Mouse (Mus musculus) G1E-ER4 (cell line): Measurements from ENCODE around the gene Map3k6. TPM values are rescaled to one million over a fixed set of nuclear protein-coding genes. Genes with fewer than 3 reads are reported as not detected.
A peak's percentile ranks its signal among the peaks of the same experiment; 100 is the strongest.

Source experiments
- GATA1 ChIP-seq: IDR thresholded peaks from one replicate; pipeline ENCODE4 v1.8.0; 2012; ENCODE audit warnings: low read length, inconsistent platforms
- polyA plus RNA-seq: library from polyadenylated mRNA; stranded (reverse); fragments of >175 nt; gene quantifications from 2 replicates; pipeline ENCODE4 v1.2.3, GENCODE M21; 2012

The Map3k6 gene
- polyA plus RNA-seq, 1 experiment = 51.8 TPM

DNA sequence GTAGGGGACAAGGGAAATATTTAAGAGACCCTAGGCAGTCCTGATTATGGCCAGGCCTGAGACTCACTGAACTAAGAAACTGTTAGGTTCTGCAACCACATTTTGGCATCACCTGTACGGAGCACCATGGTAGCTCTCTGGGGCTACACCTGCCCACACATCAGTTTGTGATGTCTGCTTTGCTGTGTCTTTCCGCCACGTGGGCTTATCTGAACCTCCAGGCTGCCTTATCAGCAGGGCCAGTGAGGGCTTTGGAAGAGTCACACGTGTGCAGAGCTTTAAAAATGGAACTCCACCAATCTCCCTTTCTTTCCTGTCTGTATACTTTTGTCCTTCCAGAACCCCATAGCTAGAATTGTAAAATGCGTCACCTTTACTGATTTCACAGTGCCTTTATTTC lies 45.3 kb downstream of the Map3k6 start:
- TF ChIP-seq GATA1 = peak; percentile 76

DNA sequence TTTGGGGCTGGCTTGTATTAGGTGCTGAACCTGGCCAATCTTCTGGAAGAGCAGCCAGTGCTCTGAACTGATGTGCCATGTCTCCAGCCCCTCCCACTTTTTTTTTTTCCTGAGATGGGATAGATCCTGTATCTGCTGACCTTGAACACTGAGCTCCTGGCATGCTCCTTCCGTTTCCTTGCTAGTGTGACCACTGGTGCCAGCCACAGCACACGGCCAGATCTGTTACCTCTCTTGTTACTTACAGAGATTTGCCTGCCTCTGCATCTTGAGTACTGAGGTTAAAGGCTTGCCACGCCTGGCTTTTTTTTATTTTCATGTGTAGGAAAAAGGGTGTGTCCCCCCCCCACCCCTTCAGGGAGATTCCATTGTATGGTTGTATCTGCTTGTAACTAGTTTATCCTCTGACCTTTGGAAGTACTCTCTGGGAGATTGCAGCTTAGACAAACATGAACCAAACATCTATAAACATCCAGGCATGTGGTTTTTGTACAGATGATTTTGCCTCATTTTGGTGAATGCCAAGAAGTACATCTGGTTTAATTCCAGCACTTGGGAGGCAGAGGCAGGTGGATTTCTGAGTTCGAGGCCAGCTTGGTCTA lies 46.0 kb downstream of the Map3k6 start:
- TF ChIP-seq GATA1 = no peak

DNA sequence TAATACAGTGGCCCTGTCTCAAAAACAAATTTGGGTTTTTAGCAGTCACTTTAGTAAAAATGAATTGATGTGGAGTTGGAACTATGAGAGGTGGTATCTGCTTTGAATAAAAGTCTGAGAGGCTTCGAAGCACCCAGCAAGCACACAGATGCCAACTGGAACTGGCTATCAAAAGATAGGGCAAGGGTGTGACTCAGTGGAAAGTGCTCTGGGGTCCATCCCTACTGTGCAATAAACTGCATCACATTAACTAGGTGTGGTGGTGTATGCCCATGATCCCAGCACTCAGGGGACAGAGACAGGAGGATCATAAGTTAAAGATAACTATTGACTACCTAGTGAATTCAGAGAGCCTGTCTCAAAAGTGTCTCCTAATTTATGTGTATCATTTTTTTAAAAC lies 50.6 kb downstream of the Map3k6 start:
- TF ChIP-seq GATA1 = no peak

DNA sequence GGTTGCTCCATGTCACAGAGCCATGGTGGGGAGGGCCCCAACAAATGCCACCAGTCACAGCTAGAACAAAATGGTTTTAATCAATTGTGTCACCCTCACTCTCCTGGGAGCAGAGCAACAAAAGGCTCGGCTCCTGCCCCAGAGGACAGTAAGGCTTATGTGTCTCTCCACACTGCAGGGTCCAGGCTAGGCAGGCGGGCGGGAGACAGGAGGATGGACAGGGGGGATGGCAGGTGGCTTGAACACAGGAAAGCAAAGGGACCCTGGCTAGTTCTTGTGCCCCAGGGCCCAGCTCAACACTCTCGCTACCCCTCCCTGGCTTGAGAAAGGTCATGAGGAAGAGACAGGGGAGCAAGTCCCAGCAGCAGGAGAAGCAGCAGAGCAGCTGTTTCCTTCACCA lies 51.8 kb downstream of the Map3k6 start:
- TF ChIP-seq GATA1 = no peak

DNA sequence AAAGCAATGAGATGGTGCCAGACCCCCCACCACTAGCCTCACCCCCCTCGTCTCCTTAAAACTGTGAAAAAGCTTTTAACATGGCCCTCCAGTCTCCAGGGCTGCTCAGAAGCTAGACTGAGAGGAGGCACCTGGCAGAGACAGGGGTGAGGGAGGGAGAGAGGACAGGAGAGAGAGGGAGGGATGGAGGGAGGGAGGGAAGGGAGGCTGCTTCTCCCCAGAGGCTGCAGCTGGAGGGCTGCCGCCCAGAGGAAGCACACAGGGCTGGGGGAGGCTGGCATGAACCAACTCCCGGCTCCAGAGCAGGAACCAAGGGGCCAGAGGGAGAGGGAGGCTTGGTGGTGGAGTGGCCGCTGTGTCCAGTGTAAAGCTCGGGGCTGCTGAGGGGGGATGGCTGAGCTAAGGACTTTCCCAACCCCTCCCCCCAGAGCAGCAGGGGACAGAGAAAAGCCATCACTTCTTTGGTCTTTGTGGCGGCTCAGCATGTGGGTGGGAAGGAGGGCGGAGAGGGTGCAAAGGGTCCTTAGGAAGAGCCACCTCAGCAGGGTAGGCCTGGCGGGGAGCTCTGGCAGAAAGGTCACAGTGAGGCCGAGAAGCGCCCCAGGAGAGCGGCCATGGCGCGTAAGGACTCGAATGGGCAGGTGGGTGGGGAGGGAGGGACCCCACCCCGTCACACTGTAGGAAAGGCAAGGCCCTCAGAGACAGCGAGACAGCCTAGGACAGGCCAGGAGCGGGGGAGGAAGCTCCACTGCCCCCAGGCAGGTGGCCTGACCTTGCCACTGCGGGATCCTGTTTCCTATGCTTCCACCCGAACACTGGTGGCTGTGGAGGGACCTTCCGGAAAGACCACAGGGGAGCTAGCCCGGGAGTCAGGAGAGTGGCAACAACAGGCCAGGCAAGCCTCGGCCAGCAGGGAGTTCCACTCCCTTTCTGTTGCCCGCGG lies 52.6 kb downstream of the Map3k6 start:
- no peak for TF ChIP-seq GATA1

DNA sequence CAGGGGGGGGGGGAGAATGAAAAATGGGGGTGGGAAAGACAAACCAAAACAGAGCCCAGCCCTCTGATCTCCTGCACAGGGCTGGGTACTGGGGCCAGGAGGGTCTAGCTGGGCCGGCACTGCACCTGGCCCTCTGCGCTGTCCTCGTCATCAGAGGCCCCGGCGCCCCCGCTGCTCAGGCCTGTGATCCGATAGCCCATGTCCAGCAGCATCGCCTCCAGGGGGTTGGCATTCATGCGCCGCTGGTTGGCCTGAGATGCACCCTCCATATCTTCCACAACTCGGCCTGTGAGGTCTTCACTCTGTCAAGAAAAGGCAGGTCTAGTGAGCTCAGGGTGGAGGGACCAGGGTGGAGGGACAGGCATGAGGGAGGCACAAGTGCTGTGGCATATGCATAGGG lies 53.5 kb downstream of the Map3k6 start:
- no peak for TF ChIP-seq GATA1

DNA sequence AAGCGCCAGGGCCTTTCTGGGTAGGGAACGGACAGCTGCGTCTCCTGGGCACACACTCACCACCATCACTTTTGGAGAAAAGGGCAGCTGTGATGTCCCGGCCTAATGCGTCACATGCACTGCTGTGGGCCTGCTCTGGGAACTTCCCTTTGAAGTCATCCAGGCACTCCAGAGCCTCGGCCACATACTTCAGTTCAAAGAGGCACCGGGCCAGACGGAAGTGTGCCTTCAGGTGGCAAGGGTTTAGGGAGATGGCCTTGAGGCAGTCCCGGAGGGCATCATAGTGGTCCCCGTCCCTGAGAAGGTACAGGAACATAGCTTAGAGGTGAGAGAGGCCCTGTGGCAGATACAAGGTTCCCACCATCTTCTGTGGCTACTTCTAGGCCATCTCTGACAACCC lies 56.7 kb downstream of the Map3k6 start:
- no peak for TF ChIP-seq GATA1

DNA sequence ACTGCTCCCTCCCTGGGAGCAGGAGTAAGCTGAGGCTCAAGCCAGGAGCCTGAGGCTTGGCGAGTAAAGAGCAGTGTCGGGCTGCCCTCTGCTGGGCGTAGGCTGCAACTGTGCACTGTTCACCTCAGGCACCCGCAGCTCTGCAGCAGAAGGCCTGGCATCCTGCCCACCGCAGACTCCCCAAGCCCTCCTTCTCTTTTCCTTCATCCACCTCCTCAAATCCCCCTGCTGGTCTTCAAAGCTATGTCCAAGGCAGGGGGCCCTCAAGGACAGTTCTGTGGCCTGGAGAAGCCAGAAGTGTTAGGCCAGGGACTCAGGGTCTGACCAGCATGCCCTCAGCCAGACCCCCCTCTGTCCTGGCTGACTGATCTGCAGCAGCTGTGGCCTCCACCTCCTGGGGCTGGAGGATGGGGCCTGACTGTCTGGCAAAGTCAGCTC lies 57.2 kb downstream of the Map3k6 start:
- TF ChIP-seq GATA1 = no peak

DNA sequence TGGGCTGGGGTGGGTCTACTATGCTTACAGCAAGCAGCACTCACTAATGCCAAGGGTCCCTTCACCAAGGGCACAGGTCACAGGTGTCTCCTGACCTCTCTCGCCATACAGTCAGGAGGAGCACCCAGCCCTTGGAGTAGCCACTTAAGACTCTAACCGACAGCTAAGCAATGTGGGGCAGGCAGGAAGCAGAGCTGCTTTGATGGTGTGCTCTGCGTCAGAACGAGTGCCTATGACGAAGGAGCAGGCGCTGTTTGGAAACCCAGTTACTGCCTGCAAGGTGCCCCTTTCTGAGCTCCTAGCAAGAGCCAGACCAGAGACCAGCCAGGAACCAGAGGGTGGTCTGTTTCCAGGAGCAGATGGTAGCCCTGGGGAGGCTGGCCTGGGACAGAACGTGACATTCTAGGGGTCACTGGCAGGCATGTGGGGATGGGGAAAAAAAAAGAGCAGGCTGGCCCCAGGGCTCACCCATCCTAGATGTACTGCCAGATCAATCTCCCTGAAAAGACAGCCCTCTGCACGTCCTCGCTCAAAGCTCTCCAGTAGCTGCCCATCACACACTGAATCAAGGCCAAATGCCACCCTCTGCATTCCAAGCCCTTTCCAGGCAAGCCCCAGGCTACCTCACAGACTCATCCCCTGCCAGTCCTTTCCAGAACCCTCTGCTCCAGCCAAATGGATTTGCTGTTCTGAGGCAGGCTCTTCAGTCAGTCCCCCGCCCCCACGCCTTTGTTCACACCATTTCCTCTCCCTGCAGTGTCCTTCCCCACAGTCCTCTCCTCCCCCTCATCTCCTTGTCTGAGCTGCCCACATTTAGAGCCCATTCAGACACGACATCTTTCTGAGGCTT lies 58.1 kb downstream of the Map3k6 start:
- no peak for TF ChIP-seq GATA1

DNA sequence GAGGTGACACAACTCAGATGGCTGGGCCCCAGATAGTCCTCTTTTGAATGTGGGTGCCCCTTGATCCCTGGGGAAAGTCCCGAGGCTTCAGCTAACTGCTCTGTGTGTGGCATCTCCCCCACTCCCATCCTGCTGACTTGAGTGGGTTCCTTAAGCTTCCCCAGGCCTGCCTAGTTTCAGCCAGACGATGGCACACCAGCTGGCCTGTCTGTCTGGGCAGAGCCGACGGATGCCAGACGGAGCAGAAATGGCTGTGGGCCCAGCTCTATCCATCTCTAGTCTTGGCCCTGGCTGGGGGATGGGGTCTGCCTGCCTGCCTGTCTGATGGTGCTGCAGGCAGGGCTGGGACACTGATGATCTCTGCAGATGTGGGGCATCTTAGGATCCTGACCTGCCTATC lies 59.1 kb downstream of the Map3k6 start:
- no peak for TF ChIP-seq GATA1

DNA sequence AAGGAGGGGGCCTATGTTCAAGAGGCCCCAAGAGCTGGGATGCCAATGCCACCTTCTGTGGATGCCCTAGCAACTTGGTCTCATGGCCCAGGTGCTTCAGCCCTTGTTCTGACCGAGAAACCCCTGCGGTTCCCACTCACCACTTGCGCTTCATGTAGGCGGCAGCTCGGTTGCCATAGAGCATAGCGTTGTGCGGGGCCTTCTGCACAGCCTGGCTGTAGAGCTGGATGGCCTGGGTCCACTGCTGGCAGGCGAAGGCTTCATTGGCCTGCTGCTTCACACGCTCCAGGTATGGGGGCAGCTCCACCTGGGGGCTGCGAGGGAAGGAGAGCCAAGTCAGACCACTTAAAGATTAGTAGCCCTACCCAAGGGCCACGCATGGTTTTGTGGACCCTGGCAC lies 59.8 kb downstream of the Map3k6 start:
- no peak for TF ChIP-seq GATA1

DNA sequence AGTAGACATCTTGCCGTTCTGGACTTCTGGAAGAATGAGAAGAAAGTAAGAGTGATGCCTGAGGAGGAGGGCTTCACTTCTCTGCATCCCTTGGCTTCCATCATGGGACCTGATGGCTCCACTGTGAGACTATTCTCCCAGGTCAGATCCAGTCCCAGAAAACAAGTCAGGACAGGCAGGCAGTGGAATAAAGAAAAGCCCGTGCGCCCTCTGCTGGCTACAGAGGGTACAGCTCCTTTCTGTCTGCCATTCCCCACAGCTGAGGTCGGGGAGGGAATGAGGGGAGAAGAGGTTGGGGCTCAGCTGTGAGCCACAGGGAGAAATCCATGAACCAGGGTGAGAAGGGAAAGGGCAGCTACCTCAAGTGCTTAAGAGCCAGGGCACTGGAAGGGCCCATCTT lies 61.2 kb downstream of the Map3k6 start:
- TF ChIP-seq GATA1 = no peak

Other genes with a start within 250 kb of the Map3k6 start
- 21.6 and 23.9 TPM in 2 replicates for gene Ahdc1, start 229.6 kb upstream of the Map3k6 start, polyA plus RNA-seq
- 50.3 and 57.3 TPM in 2 replicates for gene Wasf2, start 110.3 kb upstream of the Map3k6 start, polyA plus RNA-seq
- gene Cd164l2, start 28.7 kb upstream of the Map3k6 start, polyA plus RNA-seq = not detected in 2 replicates
- 0.03 TPM in 2 replicates for gene Gpr3, start 28.3 kb upstream of the Map3k6 start, polyA plus RNA-seq
- 0.10 and 0.26 TPM in 2 replicates for gene Sytl1, start 22.3 kb downstream of the Map3k6 start, polyA plus RNA-seq
- 27.0 and 38.3 TPM in 2 replicates for gene Tmem222, start 37.0 kb downstream of the Map3k6 start, polyA plus RNA-seq
- gene Wdtc1, start 112.7 kb downstream of the Map3k6 start, polyA plus RNA-seq = 56.5 and 63.0 TPM in 2 replicates
- 56.6 and 70.6 TPM in 2 replicates for gene Slc9a1, start 128.9 kb downstream of the Map3k6 start, polyA plus RNA-seq
- 0.03 TPM in 1 of 2 replicates, not detected in the other for gene Tent5b, start 239.3 kb downstream of the Map3k6 start, polyA plus RNA-seq